In the genomic region with DNA sequence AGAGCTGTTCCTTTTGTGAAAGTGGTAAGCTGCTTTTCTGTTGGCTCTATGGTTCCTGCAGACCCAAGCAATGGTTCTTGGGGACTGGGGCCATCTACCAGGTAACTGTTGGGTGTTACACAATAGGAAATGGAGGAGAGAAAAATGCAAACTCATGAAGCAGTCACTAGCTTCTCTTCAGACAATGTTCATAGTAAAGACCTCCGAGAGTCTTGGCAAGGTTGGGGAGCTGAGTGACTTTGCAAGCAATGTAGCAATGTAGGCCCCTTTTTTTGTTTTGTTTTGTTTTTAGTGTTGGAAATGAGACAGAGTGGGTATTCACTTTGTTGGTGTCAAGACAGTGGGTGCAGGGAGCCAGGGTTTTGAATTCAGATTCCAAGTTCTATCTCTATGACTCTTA, we compare ENCODE assay signal across 11 mouse cellular contexts.
"Had no signal": no experiment of that assay in that cellular context is flagged by ENCODE, and none has a peak within 500 bp of the region (broad histone marks: within the 10 kb centered on the region; RNA-seq: fewer than 3 reads in every experiment).

No protein-coding gene starts in this region.

- H3K4me2 ChIP-seq: liver, embryonic 13.5 days; midbrain, embryonic 11.5 days had no signal

- DNase-seq: kidney, adult 8-10 months; kidney, postnatal 14 days; kidney, postnatal 4 days; liver, embryonic 13.5 days; lung, adult 2 months; lung, postnatal 14 days; lung, postnatal 4 days; midbrain, embryonic 14.5 days; thymus, adult 18-20 months; thymus, postnatal 36 days had no signal

- H3K4me1 ChIP-seq: liver, embryonic 13.5 days had no signal

- H3K4me3 ChIP-seq: liver, embryonic 13.5 days had no signal

- H3K9me3 ChIP-seq: liver, embryonic 13.5 days had no signal

- H3K27ac ChIP-seq: liver, embryonic 13.5 days had no signal

- H3K27me3 ChIP-seq: liver, embryonic 13.5 days had no signal

- H3K9ac ChIP-seq: liver, embryonic 13.5 days had no signal

- H3K36me3 ChIP-seq: liver, embryonic 13.5 days had no signal
